Mouse (Mus musculus): ENCODE data around the gene Ecd. TPM values are rescaled to one million over a fixed set of nuclear protein-coding genes. Genes with fewer than 3 reads are reported as not detected.

The Ecd gene
- polyA plus RNA-seq (2012; rRNA removed), result 34.0 and 35.8 TPM in 2 replicates

DNA sequence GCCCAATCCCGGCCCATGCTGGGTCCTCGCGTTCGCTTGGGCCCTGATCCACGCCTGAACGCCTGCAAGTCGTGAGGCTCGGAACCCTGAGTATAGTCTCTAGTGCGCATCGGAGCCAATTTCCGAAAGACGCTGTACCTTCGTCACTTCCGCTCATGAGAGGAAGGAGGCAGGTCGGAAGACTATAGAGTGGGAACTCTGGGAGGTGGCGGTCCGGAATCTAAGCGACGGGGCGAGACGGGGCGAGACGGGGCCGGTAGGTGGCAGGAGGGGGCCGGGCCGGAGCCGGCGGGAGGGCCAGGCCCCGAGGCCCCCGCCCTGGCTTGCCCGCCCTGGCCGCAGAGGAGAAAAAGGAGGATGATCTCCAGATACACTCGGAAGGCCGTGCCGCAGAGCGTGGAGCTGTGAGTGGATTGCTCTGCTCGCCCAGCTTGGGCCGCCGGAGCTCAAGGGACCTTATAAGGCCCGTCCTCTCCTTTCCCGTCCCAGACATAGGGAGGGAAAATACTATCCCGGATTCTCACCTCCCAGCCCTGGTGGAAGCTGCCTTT, at the start of gene Ecd, which contains the start of gene Fam149b:
Ecd (minus strand) TSS at position 131 of the 551 bp plus-strand sequence.
Fam149b (plus strand) TSS at position 172 of the 551 bp plus-strand sequence.

DNA sequence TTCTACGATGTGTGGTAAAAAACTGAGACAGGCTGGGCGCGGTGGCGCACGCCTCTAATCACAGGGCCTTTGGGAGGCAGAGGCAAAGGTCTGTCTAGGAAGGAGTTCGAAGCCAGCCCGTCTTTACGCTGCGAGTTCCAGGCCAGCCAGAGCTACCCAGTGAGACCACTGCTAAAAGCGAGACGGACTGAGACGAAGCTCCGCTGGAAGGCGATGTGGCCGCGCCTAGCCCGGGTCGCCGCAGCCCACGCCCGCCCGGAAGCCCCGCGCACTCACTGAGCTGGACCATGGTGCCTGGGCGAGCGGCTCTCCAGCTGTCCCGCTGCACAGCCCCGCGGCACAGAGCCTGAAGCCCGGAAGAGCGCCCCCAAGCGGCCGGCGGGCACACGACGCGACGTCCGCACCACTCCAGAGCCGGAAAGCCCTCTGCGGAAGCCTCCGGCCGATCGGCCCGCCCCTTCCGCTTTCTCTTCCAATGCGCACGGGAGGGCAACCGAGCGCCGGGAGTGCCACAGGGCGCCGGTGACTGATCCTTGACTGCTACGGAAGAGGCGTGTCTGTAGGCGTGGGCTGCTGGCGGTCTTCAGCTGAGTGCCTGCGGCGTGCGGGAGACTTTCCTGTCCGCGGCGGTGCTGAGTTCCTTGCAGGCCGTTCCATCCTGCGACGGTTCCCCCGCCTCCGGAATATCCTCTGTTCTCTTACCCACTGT, 45.4 kb upstream of the Ecd start, which contains the start of gene Mrps16:
Mrps16 (minus strand) TSS at position 430 of the 709 bp plus-strand sequence.

DNA sequence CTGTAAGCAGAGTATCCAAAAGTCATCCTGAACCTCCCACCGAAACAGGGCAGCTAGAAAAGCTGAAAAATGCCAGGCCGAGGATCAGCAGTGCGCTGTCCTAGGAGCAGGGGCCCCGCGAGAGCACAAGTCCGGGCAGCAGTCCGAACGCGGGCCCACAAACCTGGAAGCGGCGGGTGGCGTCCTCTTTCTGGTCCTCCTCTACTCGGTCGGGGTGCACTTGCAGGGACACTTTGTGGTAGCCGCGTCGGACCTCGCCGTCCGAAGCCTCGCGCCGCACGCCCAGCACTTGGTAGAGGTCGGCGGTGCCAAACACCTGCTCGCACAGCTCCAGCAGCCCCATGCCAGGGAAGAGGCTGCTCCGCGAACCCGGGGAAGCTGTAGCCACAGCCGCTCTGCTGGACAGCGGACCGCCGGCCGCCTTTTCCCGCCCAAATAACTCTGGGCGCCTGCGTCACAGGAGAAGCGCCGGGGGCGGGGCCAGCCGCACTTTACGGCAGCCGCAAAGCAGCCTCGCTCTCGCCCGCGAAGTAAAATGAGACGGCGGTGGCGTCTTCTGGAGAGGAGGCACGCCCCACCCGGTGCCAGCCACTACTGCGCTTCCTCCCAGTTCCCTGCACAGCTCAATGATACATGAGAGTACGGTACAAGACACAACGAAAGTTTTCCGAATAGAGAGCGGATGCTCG, 40.7 kb upstream of the Ecd start, which contains the start of gene Dnajc9:
Dnajc9 (minus strand) TSS at position 470 of the 689 bp plus-strand sequence.

DNA sequence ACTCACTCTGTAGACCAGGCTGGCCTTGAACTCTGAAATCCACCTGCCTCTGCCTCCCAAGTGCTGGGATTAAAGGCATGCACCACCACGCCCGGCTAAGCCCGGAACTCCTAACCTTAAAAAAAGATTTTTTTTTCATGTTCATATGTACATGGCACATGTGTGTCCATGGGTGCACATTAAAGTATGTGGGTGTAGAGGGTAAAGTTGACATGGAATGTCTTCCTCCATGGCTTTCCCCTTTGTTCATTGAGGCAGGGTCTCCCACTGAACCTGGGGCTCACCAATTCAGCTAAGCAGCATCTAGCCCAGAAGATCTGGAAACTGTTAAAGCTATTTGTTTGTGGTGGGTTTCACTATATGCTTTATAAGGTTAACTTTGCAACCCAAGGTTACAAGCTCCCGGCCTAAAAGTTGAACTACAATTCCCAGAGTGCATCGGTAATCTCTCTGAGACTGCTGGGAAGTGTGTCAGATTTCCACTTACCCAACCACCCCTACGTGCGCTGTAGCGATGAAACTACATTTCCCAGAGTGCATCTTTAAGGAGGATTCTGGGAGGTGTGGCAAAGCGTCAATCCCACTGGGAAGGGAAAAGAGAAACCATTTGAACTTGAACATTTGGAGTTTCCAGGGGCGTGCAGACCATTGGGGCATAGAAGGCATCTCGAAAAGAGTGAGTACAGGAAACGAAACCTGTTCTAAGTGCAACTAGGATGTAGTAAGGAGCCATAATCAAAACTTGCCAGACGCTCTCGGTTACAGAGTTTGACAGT, 53.6 kb downstream of the Ecd start, which contains the start of gene Nudt13:
Nudt13 (plus strand) TSS at position 581 of the 776 bp plus-strand sequence.

Other genes with a start within 250 kb of the Ecd start
- 10.1 and 10.5 TPM in 2 replicates for gene Saysd1, start 209.6 kb downstream of the Ecd start, polyA plus RNA-seq (2012; rRNA removed)
- 0.78 and 1.3 TPM in 2 replicates for gene Kcnk5, start 166.3 kb downstream of the Ecd start, polyA plus RNA-seq (2012; rRNA removed)
- gene Kcnk16, start 78.9 kb downstream of the Ecd start, polyA plus RNA-seq (2012; rRNA removed), result not detected in 2 replicates
- 21.6 and 25.3 TPM in 2 replicates for gene Nudt13, start 53.4 kb downstream of the Ecd start, polyA plus RNA-seq (2012; rRNA removed)
- gene Fam149b, start within 50 bp of the Ecd start, polyA plus RNA-seq (2012; rRNA removed), result 53.0 and 54.0 TPM in 2 replicates
- gene Dnajc9, start 40.8 kb upstream of the Ecd start, polyA plus RNA-seq (2012; rRNA removed), result 96.5 and 99.4 TPM in 2 replicates
- gene Mrps16, start 45.5 kb upstream of the Ecd start, polyA plus RNA-seq (2012; rRNA removed), result 40.9 and 49.2 TPM in 2 replicates
- gene Cfap70, start 104.1 kb upstream of the Ecd start, polyA plus RNA-seq (2012; rRNA removed), result 1.0 and 1.7 TPM in 2 replicates
- gene Anxa7, start 132.0 kb upstream of the Ecd start, polyA plus RNA-seq (2012; rRNA removed), result 36.4 and 39.5 TPM in 2 replicates
- gene Mss51, start 148.8 kb upstream of the Ecd start, polyA plus RNA-seq (2012; rRNA removed), result 1.1 and 1.2 TPM in 2 replicates
- gene Ppp3cb, start 198.5 kb upstream of the Ecd start, polyA plus RNA-seq (2012; rRNA removed), result 155 and 157 TPM in 2 replicates